Mouse (Mus musculus) small intestine, adult 2 months (tissue): ENCODE measurements around the gene 1810009A15Rik.

Experiments
- CTCF ChIP-seq: fragments of 200-500 bp; IDR thresholded peaks from 2 replicates; pipeline ENCODE4 v1.5.1; 2012; ENCODE audit warnings: low read depth, mild to moderate bottlenecking, control low read depth, inconsistent platforms, low read length, moderate library complexity, mixed read lengths; ENCODE audit not compliant: insufficient replicate concordance, insufficient read length; ENCODE audit errors: extremely low read depth
- POLR2A ChIP-seq: fragments of 200-500 bp; IDR thresholded peaks from 2 replicates; pipeline ENCODE4 v1.6.1; 2012; ENCODE audit warnings: low read depth, mild to moderate bottlenecking, control low read depth, inconsistent platforms, low read length, moderate library complexity

DNA sequence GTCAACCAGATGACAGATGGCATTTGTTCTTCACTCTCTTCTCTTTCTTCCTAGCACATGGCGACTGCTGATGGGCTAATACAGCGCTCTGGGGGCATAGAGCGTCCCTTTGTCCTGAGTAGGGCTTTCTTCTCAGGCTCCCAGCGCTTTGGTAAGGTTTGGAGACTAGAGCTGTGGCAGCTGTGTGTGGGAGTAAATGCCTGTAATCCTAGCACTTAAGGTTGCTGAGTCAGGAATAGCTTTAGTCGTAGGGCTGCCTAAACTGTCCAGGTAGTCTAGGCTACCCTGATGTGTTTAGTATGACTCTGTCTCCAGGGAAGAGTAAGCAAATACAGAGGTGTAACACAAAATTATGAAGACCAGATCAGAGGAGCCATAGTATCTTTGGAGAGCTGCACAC is 23.2 kb downstream of the 1810009A15Rik start:
- TF ChIP-seq POLR2A (no peak), CTCF (no peak)
